Mouse (Mus musculus) liver, adult 2 months (tissue): Measurements from ENCODE around the gene Arid2. TPM values are rescaled to one million over a fixed set of nuclear protein-coding genes. Genes with fewer than 3 reads are reported as not detected.

Experiments
- DNase-seq: peaks from one replicate; pipeline ENCODE4 v3.0.0-alpha.2; 2011; ENCODE audit warnings: low read depth, low spot score; ENCODE audit errors: extremely low read depth
- H3K27ac ChIP-seq: fragments of 200-500 bp; replicated peaks from 2 replicates; pipeline ENCODE4 v1.5.1; 2012; ENCODE audit warnings: low read depth, mild to moderate bottlenecking, control low read depth, inconsistent platforms, low read length; ENCODE audit not compliant: insufficient read depth
- H3K27me3 ChIP-seq: fragments of 200-500 bp; 2 replicates; pipeline ENCODE4 v1.6.1; 2012; ENCODE audit warnings: mild to moderate bottlenecking, moderate library complexity, low read length, inconsistent platforms; ENCODE audit not compliant: control insufficient read depth, insufficient read depth
- H3K36me3 ChIP-seq: fragments of 200-500 bp; 2 replicates; pipeline ENCODE4 v1.6.1; 2012; ENCODE audit warnings: low read length, inconsistent platforms; ENCODE audit not compliant: control insufficient read depth, insufficient read depth
- H3K4me1 ChIP-seq: fragments of 200-500 bp; 2 replicates; pipeline ENCODE4 v1.6.1; 2011; ENCODE audit warnings: low read length; ENCODE audit not compliant: control insufficient read depth, insufficient read depth
- H3K4me3 ChIP-seq: fragments of 200-500 bp; 2 replicates; pipeline ENCODE4 v1.5.1; 2011; ENCODE audit warnings: low read depth, mild to moderate bottlenecking, control low read depth, low read length, moderate library complexity; ENCODE audit not compliant: insufficient read depth
- H3K79me2 ChIP-seq: fragments of 200-500 bp; 2 replicates; pipeline ENCODE4 v1.6.1; 2012; ENCODE audit warnings: inconsistent platforms, mild to moderate bottlenecking, low read length, moderate library complexity; ENCODE audit not compliant: control insufficient read depth, insufficient read depth
- H3K9ac ChIP-seq: fragments of 200-500 bp; 2 replicates; pipeline ENCODE4 v1.6.1; 2012; ENCODE audit warnings: low read depth, mild to moderate bottlenecking, control low read depth, inconsistent platforms, low read length
- CTCF ChIP-seq: fragments of 200-500 bp; IDR thresholded peaks from 2 replicates; pipeline ENCODE4 v1.5.1; 2011; ENCODE audit warnings: low read depth, low read length, control low read depth
- POLR2A ChIP-seq: fragments of 200-500 bp; IDR thresholded peaks from 2 replicates; pipeline ENCODE4 v1.6.1; 2011; ENCODE audit warnings: low read length, control low read depth; ENCODE audit not compliant: insufficient read depth; ENCODE audit errors: extremely low read depth
- WGBS: fragments of 180-500 bp; shearing (Covaris S2); methylation state at CpG from one replicate; pipeline ENCODE4 v1.1.7; 2018; 5-methylcytosine and 5-hydroxymethylcytosine counted together
- polyA plus RNA-seq: library from polyadenylated mRNA; depleted of rRNA; stranded (reverse); fragments of >200 nt; gene quantifications from 2 replicates; pipeline ENCODE4 v1.2.3, GENCODE M21; 2012
- total RNA-seq: library from RNA; depleted of rRNA; stranded (reverse); fragments of >200 nt; gene quantifications from 2 replicates; pipeline ENCODE4 v1.2.3, GENCODE M21; 2014

The Arid2 gene
- total and polyA plus RNA-seq, 2 experiments = 4.8 to 10.4 TPM

- no peaks in the 10 kb centered on the region for H3K79me2 ChIP-seq
- WGBS = 97% methylated on average over 10 of the region's 10 CpGs
- no peak overlapping the region for H3K27ac ChIP-seq
- H3K4me3 ChIP-seq = no peak overlapping the region
- no peak for DNase-seq
- H3K4me1 ChIP-seq = peaks cover 3% of the 10 kb centered on the region; the same call in 1 of the 2 replicates
- no peak overlapping the region for H3K9ac ChIP-seq
- H3K36me3 ChIP-seq = peaks cover 31% of the 10 kb centered on the region
- no peak for TF ChIP-seq POLR2A
- TF ChIP-seq CTCF = no peak
- no peaks in the 10 kb centered on the region for H3K27me3 ChIP-seq
Measured at GRCm38 (mm10) chr15:96398333-96398732, 111.0 kb downstream of the Arid2 start.

DNA sequence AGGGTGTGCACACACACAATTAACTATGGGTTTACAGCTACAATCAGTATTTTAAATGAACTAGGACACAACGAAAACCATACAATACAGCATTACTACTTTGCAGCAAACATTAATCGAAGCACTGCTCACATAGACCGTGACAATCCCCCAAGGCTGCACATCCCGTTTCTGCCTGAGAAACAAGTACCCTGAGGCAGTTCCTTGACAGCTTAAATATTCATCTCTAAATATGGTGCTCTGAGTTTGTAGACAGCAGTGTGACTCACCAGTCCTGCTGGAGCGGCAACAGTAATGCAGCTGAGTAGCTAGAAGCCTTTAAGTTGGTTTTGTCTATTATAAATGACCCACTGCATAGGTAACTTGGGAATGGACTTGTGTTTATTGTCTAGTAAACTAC, 118.2 kb downstream of the Arid2 start:
- TF ChIP-seq POLR2A (no peak), CTCF (no peak)
- Histone ChIP-seq H3K27ac (no peak overlapping the region), H3K27me3 (no peaks in the 10 kb centered on the region), H3K9ac (no peak overlapping the region), H3K4me3 (no peak overlapping the region), H3K4me1 (peaks cover 8% of the 10 kb centered on the region; the same call in 1 of the 2 replicates), H3K79me2 (no peaks in the 10 kb centered on the region), H3K36me3 (peaks cover 25% of the 10 kb centered on the region)
- 95% methylated on average over 5 of the region's 5 CpGs for WGBS
- DNase-seq = no peak

GRCm38 (mm10) chr15:96406253-96406652, 118.9 kb downstream of the Arid2 start:
- 94% methylated on average over 4 of the region's 4 CpGs for WGBS
- TF ChIP-seq POLR2A (no peak), CTCF (no peak)
- Histone ChIP-seq H3K4me1 (peaks cover 8% of the 10 kb centered on the region; the same call in 1 of the 2 replicates), H3K79me2 (no peaks in the 10 kb centered on the region), H3K36me3 (peaks cover 25% of the 10 kb centered on the region), H3K27ac (no peak overlapping the region), H3K4me3 (no peak overlapping the region), H3K27me3 (no peaks in the 10 kb centered on the region), H3K9ac (no peak overlapping the region; the same call in 1 of the 2 replicates)
- no peak for DNase-seq

- H3K4me3 ChIP-seq = no peak overlapping the region
- H3K9ac ChIP-seq = no peak overlapping the region
- peak; percentile 71 for DNase-seq
- no peaks in the 10 kb centered on the region for H3K27me3 ChIP-seq
- H3K36me3 ChIP-seq = peaks cover 25% of the 10 kb centered on the region
- no peaks in the 10 kb centered on the region for H3K79me2 ChIP-seq
- H3K27ac ChIP-seq = peak overlapping the region; percentile 4; the same call in 1 of the 2 replicates
- 24% methylated on average over 2 of the region's 2 CpGs for WGBS
- TF ChIP-seq POLR2A = no peak
- TF ChIP-seq CTCF = no peak
- H3K4me1 ChIP-seq = peaks cover 8% of the 10 kb centered on the region; the same call in 1 of the 2 replicates
Measured at GRCm38 (mm10) chr15:96407151-96407550, 119.8 kb downstream of the Arid2 start.

DNA sequence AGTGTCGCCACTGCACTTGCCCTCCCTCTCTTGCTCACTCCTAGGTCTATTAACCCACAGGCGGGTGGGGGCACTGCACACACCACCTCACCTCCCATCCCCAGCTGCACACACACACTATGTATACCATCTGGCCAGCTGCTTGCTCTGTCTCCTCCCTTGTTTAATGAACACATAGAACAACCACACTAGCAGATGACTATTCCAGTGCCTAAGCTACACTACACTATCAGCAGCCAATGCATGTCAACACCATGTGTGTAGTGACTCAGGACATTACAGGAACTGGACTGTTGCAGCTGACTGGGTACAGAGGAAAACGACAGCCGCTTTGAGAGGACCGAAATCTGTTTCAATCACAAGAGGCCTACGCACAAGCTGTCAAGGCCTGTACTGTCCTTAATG, 121.4 kb downstream of the Arid2 start:
- no peak overlapping the region for H3K27ac ChIP-seq
- no peak overlapping the region for H3K9ac ChIP-seq
- 94% methylated on average over 6 of the region's 6 CpGs for WGBS
- H3K36me3 ChIP-seq = peaks cover 21% of the 10 kb centered on the region
- no peaks in the 10 kb centered on the region for H3K79me2 ChIP-seq
- H3K4me3 ChIP-seq = no peak overlapping the region
- H3K27me3 ChIP-seq = no peaks in the 10 kb centered on the region
- no peak for TF ChIP-seq CTCF
- no peak for DNase-seq
- H3K4me1 ChIP-seq = peaks cover 8% of the 10 kb centered on the region; the same call in 1 of the 2 replicates

DNA sequence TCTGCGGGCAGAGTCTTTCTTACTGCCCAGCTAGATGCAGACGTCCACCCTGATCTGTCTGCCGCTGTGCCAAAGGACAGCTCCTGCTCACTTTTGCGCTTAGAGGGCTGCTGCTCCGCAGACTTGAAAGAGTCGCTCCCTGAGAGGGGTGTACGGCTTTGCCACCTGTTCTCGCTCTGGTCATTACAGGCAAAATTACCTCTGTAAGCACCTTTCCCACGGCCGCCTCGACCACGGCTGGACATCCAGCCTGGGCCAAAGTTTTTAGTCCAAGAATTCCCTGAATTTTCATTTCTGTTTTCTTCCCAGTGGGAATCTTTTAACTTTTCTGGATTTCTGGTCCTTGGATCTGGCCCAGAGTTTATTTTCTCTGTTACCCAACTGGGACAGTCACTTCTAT, 130.8 kb downstream of the Arid2 start:
- Histone ChIP-seq H3K36me3 (peaks cover 61% of the 10 kb centered on the region), H3K4me3 (no peak overlapping the region), H3K9ac (no peak overlapping the region), H3K79me2 (no peaks in the 10 kb centered on the region), H3K4me1 (no peaks in the 10 kb centered on the region), H3K27ac (no peak overlapping the region), H3K27me3 (no peaks in the 10 kb centered on the region)
- no peak for DNase-seq
- TF ChIP-seq POLR2A (no peak), CTCF (no peak)
- 95% methylated on average over 12 of the region's 12 CpGs for WGBS
